Mouse (Mus musculus) ES-E14 (cell line): ENCODE measurements around the gene Phldb3.

Experiments
- CHD2 ChIP-seq: IDR thresholded peaks from 2 replicates; pipeline ENCODE4 v1.6.1; 2014; ENCODE audit warnings: mild to moderate bottlenecking, low read depth, low read length, inconsistent platforms
- HCFC1 ChIP-seq: IDR thresholded peaks from 2 replicates; pipeline ENCODE4 v1.6.1; 2012; ENCODE audit warnings: low read length, inconsistent platforms, borderline replicate concordance; ENCODE audit not compliant: insufficient read depth
- ZC3H11A ChIP-seq: IDR thresholded peaks from 2 replicates; pipeline ENCODE4 v1.6.1; 2012; ENCODE audit warnings: low read depth, mild to moderate bottlenecking, inconsistent platforms, low read length, borderline replicate concordance

GRCm38 (mm10) chr7:24563191-24563836 lies 47.2 kb upstream of the Phldb3 start:
- TF ChIP-seq ZC3H11A: no peak
- TF ChIP-seq CHD2: no peak
- no peak for TF ChIP-seq HCFC1
